Mouse (Mus musculus): ENCODE measurements around the gene Cnn1. TPM values are rescaled to one million over a fixed set of nuclear protein-coding genes. Genes with fewer than 3 reads are reported as not detected.

The Cnn1 gene
- polyA plus RNA-seq, 1 experiment: 7.8 TPM

GRCm38 (mm10) chr9:22095854-22096307, 3.1 kb upstream of the Cnn1 start:
- no peaks in the 10 kb centered on the region for H3K36me3 ChIP-seq (ENCODE audit: control insufficient read depth, insufficient read depth, low read length, poor library complexity, severe bottlenecking)
- no peak overlapping the region for H3K27ac ChIP-seq (ENCODE audit: insufficient read depth, low read length)
- H3K4me1 ChIP-seq (ENCODE audit: control insufficient read depth, insufficient read depth, low read length): peaks cover 3% of the 10 kb centered on the region
- H3K9me3 ChIP-seq (replicated peaks; ENCODE audit: control insufficient read depth, insufficient read depth, low read length, poor library complexity, severe bottlenecking): no peaks in the 10 kb centered on the region
- TF ChIP-seq POLR2A (IDR thresholded peaks at IDR 0.05; ENCODE audit: insufficient read depth, low read length): no peak
- TF ChIP-seq EP300 (IDR thresholded peaks at IDR 0.05; ENCODE audit: insufficient read depth, low read depth, low read length): no peak
- TF ChIP-seq CTCF (IDR thresholded peaks at IDR 0.05; ENCODE audit: low read depth, low read length): peak; percentile 53
- H3K27me3 ChIP-seq (ENCODE audit: control insufficient read depth, insufficient read depth, low read length, poor library complexity, severe bottlenecking): no peaks in the 10 kb centered on the region; the same call in 1 of the 2 replicates
- H3K9ac ChIP-seq (ENCODE audit: low read depth, poor library complexity, severe bottlenecking): peak overlapping the region; percentile 52
- peak overlapping the region; percentile 25 for H3K4me3 ChIP-seq (ENCODE audit: low read depth, low read length)

DNA sequence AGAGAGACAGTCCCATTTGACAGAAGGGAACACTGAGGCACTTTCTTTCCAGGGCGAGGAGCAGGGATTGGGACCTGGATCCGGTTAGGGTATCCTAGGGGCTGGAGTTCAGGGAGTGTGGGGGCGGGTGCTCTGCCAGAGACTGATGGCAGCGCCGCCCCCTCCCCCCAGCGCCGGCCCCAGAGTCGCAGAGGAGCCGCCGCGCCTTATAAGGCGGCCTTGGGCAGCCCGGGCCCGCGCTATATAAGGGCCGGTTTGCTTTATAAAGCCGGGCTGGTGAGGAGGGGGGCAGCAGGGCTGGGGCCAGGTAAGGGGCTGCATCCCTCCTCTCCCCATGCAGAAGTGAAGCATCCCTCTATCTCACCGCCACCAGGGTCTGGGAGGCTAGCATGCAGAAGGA, 906 bp downstream of the Cnn1 start:
- no peak overlapping the region for H3K27ac ChIP-seq (ENCODE audit: insufficient read depth, low read length)
- TF ChIP-seq POLR2A (IDR thresholded peaks at IDR 0.05; ENCODE audit: insufficient read depth, low read length) (no peak), EP300 (IDR thresholded peaks at IDR 0.05; ENCODE audit: insufficient read depth, low read depth, low read length) (no peak), CTCF (IDR thresholded peaks at IDR 0.05; ENCODE audit: low read depth, low read length) (no peak)
- H3K9ac ChIP-seq (ENCODE audit: low read depth, poor library complexity, severe bottlenecking): peak overlapping the region; percentile 24; the same call in 1 of the 2 replicates
- no peaks in the 10 kb centered on the region for H3K9me3 ChIP-seq (replicated peaks; ENCODE audit: control insufficient read depth, insufficient read depth, low read length, poor library complexity, severe bottlenecking)
- no peaks in the 10 kb centered on the region for H3K36me3 ChIP-seq (ENCODE audit: control insufficient read depth, insufficient read depth, low read length, poor library complexity, severe bottlenecking)
- H3K4me3 ChIP-seq (ENCODE audit: low read depth, low read length): peak overlapping the region; percentile 35
- no peaks in the 10 kb centered on the region; the same call in 1 of the 2 replicates for H3K27me3 ChIP-seq (ENCODE audit: control insufficient read depth, insufficient read depth, low read length, poor library complexity, severe bottlenecking)
- no peaks in the 10 kb centered on the region for H3K4me1 ChIP-seq (ENCODE audit: control insufficient read depth, insufficient read depth, low read length)

- H3K36me3 ChIP-seq (ENCODE audit: control insufficient read depth, insufficient read depth, low read length, poor library complexity, severe bottlenecking): peaks cover 9% of the 10 kb centered on the region
- H3K4me3 ChIP-seq (ENCODE audit: low read depth, low read length): no peak overlapping the region
- TF ChIP-seq POLR2A (IDR thresholded peaks at IDR 0.05; ENCODE audit: insufficient read depth, low read length): no peak
- TF ChIP-seq EP300 (IDR thresholded peaks at IDR 0.05; ENCODE audit: insufficient read depth, low read depth, low read length): no peak
- TF ChIP-seq CTCF (IDR thresholded peaks at IDR 0.05; ENCODE audit: low read depth, low read length): no peak
These were observed 9.2 kb downstream of the Cnn1 start for GRCm38 (mm10) chr9:22108194-22108593.

DNA sequence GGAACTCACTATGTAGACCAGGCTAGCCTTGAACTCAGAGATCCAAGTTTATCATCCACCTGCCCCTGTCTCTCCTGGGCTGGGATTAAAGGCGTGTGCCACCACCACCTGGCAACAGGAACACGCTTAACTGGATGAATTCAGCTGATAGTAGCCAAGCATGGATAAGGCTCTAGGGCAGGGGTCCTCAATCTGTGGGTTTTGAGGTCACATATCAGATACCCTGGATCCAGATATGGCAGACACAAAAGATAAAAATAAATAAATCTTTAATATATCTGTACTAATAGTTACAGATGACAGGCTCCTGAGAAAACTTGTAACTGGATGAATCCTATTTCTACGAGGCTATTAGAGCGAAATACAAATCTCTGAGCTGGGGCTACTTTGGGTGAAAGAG, 16.6 kb downstream of the Cnn1 start:
- no peaks in the 10 kb centered on the region for H3K9me3 ChIP-seq (replicated peaks; ENCODE audit: control insufficient read depth, insufficient read depth, low read length, poor library complexity, severe bottlenecking)
- H3K4me3 ChIP-seq (ENCODE audit: low read depth, low read length): no peak overlapping the region
- H3K27ac ChIP-seq (ENCODE audit: insufficient read depth, low read length): no peak overlapping the region
- H3K36me3 ChIP-seq (ENCODE audit: control insufficient read depth, insufficient read depth, low read length, poor library complexity, severe bottlenecking): peaks cover 13% of the 10 kb centered on the region
- no peak overlapping the region for H3K9ac ChIP-seq (ENCODE audit: low read depth, poor library complexity, severe bottlenecking)
- TF ChIP-seq CTCF (IDR thresholded peaks at IDR 0.05; ENCODE audit: low read depth, low read length) (no peak), POLR2A (IDR thresholded peaks at IDR 0.05; ENCODE audit: insufficient read depth, low read length) (no peak), EP300 (IDR thresholded peaks at IDR 0.05; ENCODE audit: insufficient read depth, low read depth, low read length) (no peak)
- H3K27me3 ChIP-seq (ENCODE audit: control insufficient read depth, insufficient read depth, low read length, poor library complexity, severe bottlenecking): no peaks in the 10 kb centered on the region
- H3K4me1 ChIP-seq (ENCODE audit: control insufficient read depth, insufficient read depth, low read length): no peaks in the 10 kb centered on the region

More at GRCm38 (mm10) chr9:22108194-22108593, 9.2 kb downstream of the Cnn1 start:
- Histone ChIP-seq H3K4me1 (ENCODE audit: control insufficient read depth, insufficient read depth, low read length) (no peaks in the 10 kb centered on the region), H3K27me3 (ENCODE audit: control insufficient read depth, insufficient read depth, low read length, poor library complexity, severe bottlenecking) (no peaks in the 10 kb centered on the region), H3K27ac (ENCODE audit: insufficient read depth, low read length) (no peak overlapping the region), H3K9ac (ENCODE audit: low read depth, poor library complexity, severe bottlenecking) (no peak overlapping the region), H3K9me3 (replicated peaks; ENCODE audit: control insufficient read depth, insufficient read depth, low read length, poor library complexity, severe bottlenecking) (no peaks in the 10 kb centered on the region)

- no peaks in the 10 kb centered on the region for H3K9me3 ChIP-seq (replicated peaks; ENCODE audit: control insufficient read depth, insufficient read depth, low read length, poor library complexity, severe bottlenecking)
- H3K36me3 ChIP-seq (ENCODE audit: control insufficient read depth, insufficient read depth, low read length, poor library complexity, severe bottlenecking): peaks cover 13% of the 10 kb centered on the region
- H3K4me1 ChIP-seq (ENCODE audit: control insufficient read depth, insufficient read depth, low read length): no peaks in the 10 kb centered on the region
- TF ChIP-seq POLR2A (IDR thresholded peaks at IDR 0.05; ENCODE audit: insufficient read depth, low read length) (no peak), EP300 (IDR thresholded peaks at IDR 0.05; ENCODE audit: insufficient read depth, low read depth, low read length) (no peak), CTCF (IDR thresholded peaks at IDR 0.05; ENCODE audit: low read depth, low read length) (no peak)
- peak overlapping the region; percentile 77 for H3K4me3 ChIP-seq (ENCODE audit: low read depth, low read length)
- no peaks in the 10 kb centered on the region for H3K27me3 ChIP-seq (ENCODE audit: control insufficient read depth, insufficient read depth, low read length, poor library complexity, severe bottlenecking)
- peak overlapping the region; percentile 86 for H3K9ac ChIP-seq (ENCODE audit: low read depth, poor library complexity, severe bottlenecking)
- H3K27ac ChIP-seq (ENCODE audit: insufficient read depth, low read length): no peak overlapping the region
These were observed 17.1 kb downstream of the Cnn1 start for GRCm38 (mm10) chr9:22116086-22116485.

GRCm38 (mm10) chr9:22116740-22117426, 17.9 kb downstream of the Cnn1 start, which contains the start of gene Elof1:
Gene Elof1 (minus strand): TSS chr9:22117172.
- Histone ChIP-seq H3K9ac (ENCODE audit: low read depth, poor library complexity, severe bottlenecking) (peak within 1 kb of the TSS; percentile 86), H3K27me3 (ENCODE audit: control insufficient read depth, insufficient read depth, low read length, poor library complexity, severe bottlenecking) (no peaks in the 10 kb centered on the region), H3K9me3 (replicated peaks; ENCODE audit: control insufficient read depth, insufficient read depth, low read length, poor library complexity, severe bottlenecking) (no peaks in the 10 kb centered on the region)

More at GRCm38 (mm10) chr9:22116740-22117426, 17.9 kb downstream of the Cnn1 start, which contains the start of gene Elof1:
- Histone ChIP-seq H3K4me1 (ENCODE audit: control insufficient read depth, insufficient read depth, low read length) (no peaks in the 10 kb centered on the region), H3K27ac (ENCODE audit: insufficient read depth, low read length) (peak within 1 kb of the TSS; percentile 52; the same call in 1 of the 2 replicates), H3K36me3 (ENCODE audit: control insufficient read depth, insufficient read depth, low read length, poor library complexity, severe bottlenecking) (peaks cover 13% of the 10 kb centered on the region), H3K4me3 (ENCODE audit: low read depth, low read length) (peak within 1 kb of the TSS; percentile 89)
- no peak for TF ChIP-seq CTCF (IDR thresholded peaks at IDR 0.05; ENCODE audit: low read depth, low read length)
- peak; percentile 51; the same call in 1 of the 2 replicates for TF ChIP-seq EP300 (IDR thresholded peaks at IDR 0.05; ENCODE audit: insufficient read depth, low read depth, low read length)
- TF ChIP-seq POLR2A (IDR thresholded peaks at IDR 0.05; ENCODE audit: insufficient read depth, low read length): peak; percentile 97

Measured in ES-Bruce4 (cell line).